Mouse (Mus musculus) lung, postnatal 0 days (tissue): ENCODE measurements around the gene Tns3.
A peak's percentile ranks its signal among the peaks of the same experiment; 100 is the strongest.

ENCODE experiments used
- CTCF ChIP-seq: IDR thresholded peaks from 2 replicates; pipeline ENCODE4 v1.5.1; 2016; ENCODE audit warnings: antibody characterized with exemption, mild to moderate bottlenecking
- EP300 ChIP-seq: IDR thresholded peaks from 2 replicates; pipeline ENCODE4 v1.6.1; 2016; ENCODE audit warnings: antibody characterized with exemption, mild to moderate bottlenecking, control low read depth

GRCm38 (mm10) chr11:8500855-8501254 lies 163.5 kb downstream of the Tns3 start:
- TF ChIP-seq CTCF (peak; percentile 3; the same call in 1 of the 2 replicates), EP300 (peak; percentile 94)
